Mouse (Mus musculus) ovary, postnatal 14 days (tissue): Measurements from ENCODE around the gene Zfpl1.
"Not testable (repeated sequence)": the region's sequence is repeated elsewhere in the genome, so short reads cannot be mapped to it uniquely, and the experiment has no call there.

Experiments used
- DNase-seq: peaks from one replicate; pipeline ENCODE4 v3.0.0; 2022; ENCODE audit warnings: low spot score

Gene Zfpl1

DNA sequence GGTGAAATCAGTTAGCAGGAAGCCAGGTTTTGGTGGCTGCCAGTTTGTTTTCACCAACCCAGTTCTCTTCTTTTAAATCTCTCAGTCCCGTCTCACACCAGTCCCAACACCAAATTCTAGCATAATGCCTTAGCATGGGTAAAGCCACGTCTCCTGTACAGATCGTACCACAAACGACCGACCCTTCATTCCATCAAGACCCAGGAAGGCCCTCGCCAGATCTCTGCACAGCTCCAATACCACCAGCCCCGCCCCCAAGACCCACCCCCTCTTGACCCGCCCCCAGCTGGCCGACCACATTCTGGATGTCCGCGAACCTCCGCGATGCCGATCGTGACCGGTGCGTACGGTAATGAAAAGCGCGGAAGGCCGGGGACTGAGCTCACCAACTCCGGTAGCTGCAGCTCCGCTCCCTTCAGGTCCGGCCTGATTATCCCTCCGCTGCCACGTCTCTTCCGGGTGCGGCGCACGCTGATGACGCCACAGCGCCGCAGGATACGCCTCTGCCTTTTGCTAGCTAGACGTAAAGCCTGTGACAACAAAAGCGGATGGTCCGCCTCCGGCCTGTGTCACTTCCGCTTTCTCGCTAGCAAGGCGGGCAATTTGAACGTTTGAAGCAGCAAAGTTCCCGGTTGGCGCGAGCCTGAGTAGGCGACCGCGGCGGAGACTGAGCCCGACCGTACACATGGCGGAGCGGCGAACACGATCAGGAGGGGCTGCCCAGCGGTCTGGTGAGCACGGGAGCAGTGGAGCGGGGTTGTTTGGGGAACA, at the start of gene Zfpl1, which contains the start of gene Cdca5:
Gene Zfpl1, minus strand, starts transcription at position 479 of the 771 bp plus-strand sequence.
Gene Cdca5, plus strand, starts transcription at position 506 of the 771 bp plus-strand sequence.
- DNase-seq: peak; percentile 95

DNA sequence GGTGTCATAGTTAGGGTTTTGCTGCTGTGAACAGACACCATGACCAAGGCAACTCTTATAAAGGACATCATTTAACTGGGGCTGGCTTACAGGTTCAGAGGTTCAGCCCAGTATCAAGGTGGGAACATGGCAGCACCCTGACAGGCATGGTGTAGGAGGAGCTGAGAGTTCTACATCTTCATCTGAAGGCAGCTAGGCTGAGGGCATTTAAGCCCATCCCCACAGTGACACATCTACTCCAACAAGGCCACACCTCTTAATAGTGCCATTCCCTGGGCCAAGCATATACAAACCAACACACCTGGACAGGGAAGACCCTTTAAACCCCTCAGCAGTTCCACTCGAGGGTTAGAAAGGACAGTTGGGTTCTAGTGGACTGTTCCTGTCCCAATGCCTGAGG, 48.4 kb upstream of the Zfpl1 start:
- not testable (repeated sequence) for DNase-seq

DNA sequence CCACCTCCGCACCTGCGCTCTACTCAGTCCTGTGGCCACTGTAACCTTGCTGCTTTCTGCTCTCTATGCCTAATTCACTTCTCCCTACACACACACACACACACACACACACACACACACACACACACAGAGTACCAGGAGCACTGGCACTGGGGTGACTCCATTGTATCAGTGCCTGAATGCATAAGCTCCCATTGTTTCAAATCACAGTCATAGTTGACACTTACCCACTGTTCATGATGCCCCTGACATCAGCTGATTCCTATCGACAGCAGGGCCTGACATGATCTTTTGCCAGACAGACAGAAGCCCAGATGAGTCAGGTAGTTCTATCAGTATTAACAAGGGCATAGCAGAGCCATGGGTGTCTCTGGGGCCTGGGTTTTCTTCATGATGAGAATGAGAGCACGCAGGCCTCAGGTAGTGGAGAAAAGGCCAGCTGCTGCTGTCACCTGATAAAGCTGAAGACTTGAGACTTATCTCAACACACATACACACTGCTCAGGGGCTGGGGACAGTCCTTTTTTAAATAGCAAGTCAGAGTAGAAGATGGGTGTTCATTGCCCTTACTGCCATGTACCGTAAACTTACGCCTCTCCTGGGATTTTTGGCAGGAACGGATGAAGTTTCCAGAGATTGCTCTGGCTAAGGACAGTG, 47.5 kb upstream of the Zfpl1 start:
- no peak for DNase-seq

- DNase-seq: not testable (repeated sequence)
Measured at GRCm38 (mm10) chr19:6130414-6131128, 45.8 kb upstream of the Zfpl1 start.

- DNase-seq: peak; percentile 79
Measured at GRCm38 (mm10) chr19:6127760-6128341, 43.1 kb upstream of the Zfpl1 start, which contains the start of gene Snx15. TSS of gene Snx15 (minus strand) at chr19:6128304.

- DNase-seq: no peak
Measured at GRCm38 (mm10) chr19:6126789-6127580, 42.2 kb upstream of the Zfpl1 start.

DNA sequence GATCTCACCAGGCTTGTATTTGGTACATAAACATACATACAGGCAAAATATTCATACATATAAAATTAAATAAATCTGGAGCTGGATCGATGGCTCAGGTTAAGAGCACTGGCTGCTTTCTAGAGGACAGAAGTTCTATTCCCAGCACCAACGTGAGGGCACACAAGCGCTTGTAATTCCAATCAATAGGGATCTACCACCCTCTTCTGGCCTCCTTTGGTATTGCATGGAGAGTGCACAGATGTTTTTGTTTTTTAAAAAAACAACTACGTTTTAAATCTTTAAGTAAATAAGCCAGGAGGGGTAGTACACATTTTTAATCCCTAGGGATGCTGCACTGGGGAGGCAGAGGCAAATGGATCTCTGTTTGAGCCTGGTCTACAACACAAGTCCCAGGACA, 41.5 kb upstream of the Zfpl1 start:
- peak; percentile 49 for DNase-seq

DNA sequence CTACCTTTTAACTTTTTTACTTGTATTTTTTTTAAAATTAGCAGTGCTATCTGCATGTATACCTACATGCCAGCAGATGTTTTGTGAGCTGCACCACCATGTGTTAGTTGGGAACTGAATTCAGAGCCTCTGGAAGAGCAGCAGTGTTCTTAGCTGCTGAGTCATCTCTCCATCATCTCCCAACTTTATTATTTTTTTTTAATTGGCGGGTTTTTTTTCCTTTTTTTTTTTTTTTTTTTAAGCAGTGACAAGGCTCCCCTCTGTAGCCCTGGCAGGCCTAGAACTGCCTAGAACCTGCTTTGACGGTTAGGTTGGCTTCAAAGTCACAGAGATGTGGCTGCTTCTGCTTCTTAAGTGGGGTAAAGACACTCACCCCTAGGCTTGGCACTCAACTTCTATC, 40.1 kb upstream of the Zfpl1 start:
- DNase-seq: no peak

DNA sequence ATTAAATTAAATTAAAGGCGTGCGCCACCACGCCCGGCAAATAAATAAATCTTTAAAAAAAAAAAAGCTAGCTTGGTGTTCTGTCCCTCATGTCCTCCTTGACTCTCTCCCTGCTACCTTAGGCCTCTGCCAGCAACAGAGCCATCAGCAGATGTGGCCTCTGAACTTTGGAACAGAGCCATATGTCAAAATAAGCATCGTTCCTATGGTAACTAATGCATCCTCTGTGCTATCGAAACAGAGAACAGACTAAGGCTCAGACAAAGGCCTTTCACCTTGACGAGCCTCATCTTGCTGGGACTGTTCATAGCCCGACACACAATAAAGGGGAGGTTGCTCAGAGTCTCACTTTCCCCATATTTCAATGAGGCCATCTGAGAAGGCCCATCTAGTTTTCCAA, 38.6 kb upstream of the Zfpl1 start:
- DNase-seq: no peak

- DNase-seq: no peak
Measured at GRCm38 (mm10) chr19:6121761-6122160, 37.0 kb upstream of the Zfpl1 start.

GRCm38 (mm10) chr19:6118677-6119185, 34.0 kb upstream of the Zfpl1 start:
- no peak for DNase-seq

- peak; percentile 79 for DNase-seq
Measured at GRCm38 (mm10) chr19:6117986-6118676, 33.4 kb upstream of the Zfpl1 start, which contains the start of gene Sac3d1. TSS of gene Sac3d1 (minus strand) at chr19:6118650.

GRCm38 (mm10) chr19:6117346-6117985, 32.7 kb upstream of the Zfpl1 start:
- DNase-seq: no peak

GRCm38 (mm10) chr19:6116113-6116850, 31.5 kb upstream of the Zfpl1 start:
- no peak for DNase-seq

DNA sequence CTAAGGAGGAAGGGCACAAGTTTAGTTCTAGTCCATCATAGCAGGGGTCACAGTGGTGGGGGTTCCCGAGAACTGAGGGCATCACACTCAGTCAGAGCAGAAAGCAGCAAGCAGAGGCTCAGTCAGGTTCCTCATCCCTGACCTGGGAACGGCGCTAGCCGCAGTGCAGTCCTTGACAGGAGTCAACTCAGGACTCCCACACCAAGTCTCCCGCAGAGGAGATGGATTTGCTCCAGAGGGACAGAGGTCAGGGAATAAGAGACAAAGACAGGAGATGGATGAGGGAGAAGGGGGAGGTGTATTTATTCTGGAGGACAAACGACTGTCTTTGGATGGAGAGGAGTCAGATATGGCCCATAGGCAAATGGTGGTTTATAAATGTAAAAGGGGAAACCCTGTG, 28.4 kb upstream of the Zfpl1 start:
- DNase-seq: no peak

DNA sequence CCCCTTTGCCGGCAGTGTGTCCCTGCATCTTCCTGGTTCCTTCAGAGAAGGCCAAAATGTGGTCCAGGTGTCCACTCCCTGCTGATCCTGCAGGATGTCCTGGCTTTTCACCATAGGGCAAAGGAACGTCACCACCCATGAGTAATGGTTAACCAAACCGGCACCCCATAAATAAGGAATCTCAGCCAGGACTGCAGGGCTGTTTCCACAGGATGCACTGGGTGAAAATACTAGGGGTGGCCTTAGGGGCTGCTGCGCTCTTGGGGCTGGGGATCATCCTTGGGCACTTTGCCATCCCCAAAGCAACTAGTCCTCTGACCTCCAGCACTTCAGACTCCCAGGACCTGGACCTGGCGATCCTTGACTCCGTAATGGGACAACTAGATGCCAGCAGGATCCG, 20.8 kb upstream of the Zfpl1 start, which contains the start of gene Naaladl1:
Gene Naaladl1, plus strand, starts transcription at position 197 of the 400 bp plus-strand sequence.
- no peak for DNase-seq

- DNase-seq: no peak
Measured at GRCm38 (mm10) chr19:6104476-6104875, 19.7 kb upstream of the Zfpl1 start.

DNA sequence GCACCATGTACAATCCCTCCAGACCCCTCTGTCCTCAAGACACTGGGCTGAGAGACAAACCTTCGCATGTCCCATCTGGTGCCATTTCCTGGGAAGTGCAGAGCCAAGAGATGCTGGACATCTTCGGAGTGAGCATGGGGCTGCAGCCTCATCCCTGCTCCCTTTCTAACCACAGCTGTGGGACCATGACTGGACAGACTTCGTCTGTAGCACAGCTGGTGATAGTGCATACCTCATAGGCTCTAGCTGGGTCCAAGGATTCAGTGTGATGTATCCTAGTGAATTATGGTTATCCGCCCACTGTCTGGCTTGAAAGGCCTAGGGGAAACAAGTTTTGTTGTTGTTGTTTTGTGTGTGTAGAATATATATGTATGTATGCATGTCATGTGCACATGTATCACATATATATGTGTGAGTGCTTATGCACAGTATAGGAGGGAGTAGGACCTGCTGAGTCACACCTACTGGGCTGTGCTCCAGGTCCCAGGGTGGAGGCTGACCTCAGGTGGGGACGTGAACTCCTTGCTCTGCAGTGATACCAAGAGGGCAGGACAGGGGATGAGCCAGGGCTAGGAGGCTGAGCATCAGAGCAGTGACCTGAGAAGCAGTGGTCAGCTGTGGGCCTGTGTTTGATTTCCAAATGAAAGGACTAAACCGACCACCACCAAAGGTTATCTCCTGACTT, 17.6 kb upstream of the Zfpl1 start:
- no peak for DNase-seq

DNA sequence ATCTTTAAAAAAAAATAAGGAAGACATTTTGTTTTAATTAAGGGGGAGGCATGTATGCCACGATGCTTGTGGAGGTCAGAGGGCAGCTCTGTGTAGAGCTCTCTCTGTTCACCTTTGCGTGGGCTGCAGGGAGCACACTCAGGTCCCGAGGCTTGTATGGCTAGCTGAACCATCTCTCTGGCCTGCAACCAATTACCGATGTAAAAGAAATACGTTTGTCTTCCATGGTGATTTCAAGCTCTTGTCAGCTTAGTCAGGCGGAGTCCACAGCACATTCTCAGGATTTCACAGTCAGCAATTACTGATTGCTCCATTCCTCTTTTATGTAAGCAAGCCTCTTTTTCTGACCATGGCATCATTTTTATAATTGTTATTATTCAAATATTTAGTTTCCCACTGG, 16.4 kb upstream of the Zfpl1 start:
- no peak for DNase-seq
